Mouse (Mus musculus) urinary bladder, adult 2 months (tissue): Measurements from ENCODE around the gene Efna2. TPM values are rescaled to one million over a fixed set of nuclear protein-coding genes. Genes with fewer than 3 reads are reported as not detected.
"Not testable (repeated sequence)": the region's sequence is repeated elsewhere in the genome, so short reads cannot be mapped to it uniquely, and the experiment has no call there.

Source experiments
- DNase-seq: peaks from one replicate; pipeline ENCODE4 v3.0.0; 2022; ENCODE audit warnings: low spot score
- polyA plus RNA-seq: library from polyadenylated mRNA; depleted of rRNA; stranded (reverse); fragments of >200 nt; gene quantifications from 2 replicates; pipeline ENCODE4 v1.2.3, GENCODE M21; 2012

Gene Efna2
- polyA plus RNA-seq, 1 experiment, result 3.3 TPM

GRCm38 (mm10) chr10:80155277-80155676 lies 24.0 kb upstream of the Efna2 start:
- no peak for DNase-seq

DNA sequence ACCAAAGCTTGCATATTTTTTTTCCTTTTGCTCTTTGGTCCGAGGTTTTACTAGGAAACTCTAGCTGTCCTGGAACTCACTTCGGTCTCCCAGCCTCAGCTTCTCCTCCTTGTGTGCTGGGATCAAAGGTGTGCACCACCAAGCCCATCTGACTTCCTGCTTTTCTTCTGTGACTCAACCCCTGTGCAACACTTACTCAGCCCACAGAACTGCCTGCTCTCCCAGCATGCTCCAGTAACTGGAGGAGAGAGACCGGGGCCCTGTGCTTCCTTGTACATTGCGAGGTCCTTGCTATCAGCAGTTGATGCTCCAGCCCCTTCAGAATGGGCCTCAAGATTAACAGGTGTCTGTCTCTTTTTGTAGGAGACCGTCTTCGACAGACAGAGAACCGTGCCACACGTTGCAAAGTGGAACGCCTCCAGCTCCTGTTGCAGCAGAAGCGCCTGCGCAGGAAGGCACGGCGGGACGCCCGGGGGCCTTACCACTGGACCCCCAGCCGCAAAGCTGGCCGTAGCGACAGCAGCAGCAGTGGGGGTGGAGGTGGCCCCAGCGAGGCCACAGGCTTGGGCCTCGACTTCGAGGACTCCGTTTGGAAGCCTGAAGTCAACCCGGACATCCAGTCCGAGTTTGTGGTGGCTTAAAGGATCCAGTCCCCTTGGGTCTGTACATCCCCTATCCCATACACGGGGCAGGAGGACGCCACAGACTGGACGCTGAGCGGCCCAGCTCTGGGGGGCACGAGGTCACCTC lies 23.1 kb upstream of the Efna2 start:
- no peak for DNase-seq

GRCm38 (mm10) chr10:80156752-80157053 lies 22.6 kb upstream of the Efna2 start:
- no peak for DNase-seq

GRCm38 (mm10) chr10:80157141-80157929 lies 21.9 kb upstream of the Efna2 start:
- no peak for DNase-seq

DNA sequence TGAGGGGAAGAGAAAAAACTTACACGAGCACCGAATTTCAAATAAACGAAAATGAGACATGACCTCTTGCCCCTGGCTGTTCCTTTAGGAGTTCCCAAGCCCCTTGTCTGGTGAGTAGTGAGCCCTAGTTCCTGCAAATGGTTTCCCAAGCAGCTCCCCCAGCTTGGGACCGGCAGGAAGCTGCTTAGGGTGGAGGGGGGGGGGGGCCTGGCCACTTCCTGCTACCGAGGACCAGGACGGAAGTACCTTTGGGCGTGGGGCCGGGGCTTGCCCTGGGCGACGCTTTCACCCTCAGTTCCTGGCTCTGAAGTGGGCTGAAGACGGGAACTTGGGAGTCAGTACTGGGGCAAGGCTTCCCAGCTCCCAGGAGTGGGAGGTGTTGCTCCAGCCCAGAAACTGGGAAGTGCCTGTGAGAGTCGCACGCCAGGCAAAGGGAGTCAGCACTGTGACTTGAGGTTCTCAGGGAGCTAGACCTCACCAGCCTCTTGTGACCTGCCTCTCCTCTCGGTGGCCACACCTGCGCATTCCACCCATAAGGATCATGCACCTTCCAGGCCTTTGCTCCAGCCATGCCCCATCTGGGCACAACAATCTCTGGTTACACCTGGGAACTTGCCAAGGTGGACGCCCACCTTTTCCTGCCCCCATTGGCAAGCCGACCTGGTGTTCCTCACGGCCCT lies 20.8 kb upstream of the Efna2 start:
- no peak for DNase-seq

DNA sequence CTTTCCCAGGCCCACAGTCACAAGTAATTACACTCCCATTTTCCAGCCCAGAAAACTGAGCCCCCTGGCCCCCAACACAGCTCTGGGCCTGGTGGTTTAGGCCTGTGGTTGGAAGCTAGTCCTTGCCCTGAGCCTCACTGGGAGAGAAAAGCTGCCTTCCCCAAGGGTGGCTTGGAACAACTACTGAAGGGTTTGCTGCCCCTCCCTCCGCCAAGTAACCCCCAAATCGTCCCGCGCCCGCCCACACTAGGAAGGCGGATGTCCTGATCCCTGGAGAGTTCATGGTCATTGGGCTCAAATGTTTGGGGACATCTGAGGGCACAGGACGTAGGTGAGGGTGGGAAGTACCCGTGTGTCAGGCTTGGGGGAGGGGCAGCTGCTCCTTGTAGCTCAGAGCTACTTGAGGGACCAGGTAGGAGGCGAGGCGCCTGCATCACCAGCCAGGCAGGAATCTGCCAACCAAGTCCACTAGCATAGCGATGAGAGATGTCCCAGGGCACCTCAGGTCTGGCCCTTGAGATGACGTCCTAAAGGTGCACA lies 20.2 kb upstream of the Efna2 start:
- no peak for DNase-seq

- peak; percentile 94 for DNase-seq
Measured at GRCm38 (mm10) chr10:80159561-80160454, 19.5 kb upstream of the Efna2 start.

- DNase-seq, result peak; percentile 88
Measured at GRCm38 (mm10) chr10:80160455-80161371, 18.6 kb upstream of the Efna2 start.

- DNase-seq, result no peak
Measured at GRCm38 (mm10) chr10:80161522-80162242, 17.6 kb upstream of the Efna2 start.

DNA sequence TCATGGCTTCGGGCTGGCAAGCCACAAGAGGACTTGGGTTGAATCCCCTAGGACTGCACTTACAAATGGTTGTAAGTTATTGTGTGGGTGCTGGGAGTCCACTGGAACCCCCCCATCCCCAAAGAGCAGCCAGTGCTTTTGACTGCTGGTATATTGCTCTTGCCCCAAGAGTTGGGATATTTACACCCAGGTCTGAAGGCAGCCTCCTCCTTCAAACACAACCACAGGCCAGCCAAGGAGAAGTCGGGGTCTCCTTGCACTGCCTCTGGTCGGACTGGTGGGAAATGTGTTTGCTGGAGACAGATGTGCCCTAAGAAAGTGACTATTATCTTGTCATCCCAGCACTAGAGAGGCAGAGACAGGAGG lies 17.1 kb upstream of the Efna2 start:
- DNase-seq, result no peak

DNA sequence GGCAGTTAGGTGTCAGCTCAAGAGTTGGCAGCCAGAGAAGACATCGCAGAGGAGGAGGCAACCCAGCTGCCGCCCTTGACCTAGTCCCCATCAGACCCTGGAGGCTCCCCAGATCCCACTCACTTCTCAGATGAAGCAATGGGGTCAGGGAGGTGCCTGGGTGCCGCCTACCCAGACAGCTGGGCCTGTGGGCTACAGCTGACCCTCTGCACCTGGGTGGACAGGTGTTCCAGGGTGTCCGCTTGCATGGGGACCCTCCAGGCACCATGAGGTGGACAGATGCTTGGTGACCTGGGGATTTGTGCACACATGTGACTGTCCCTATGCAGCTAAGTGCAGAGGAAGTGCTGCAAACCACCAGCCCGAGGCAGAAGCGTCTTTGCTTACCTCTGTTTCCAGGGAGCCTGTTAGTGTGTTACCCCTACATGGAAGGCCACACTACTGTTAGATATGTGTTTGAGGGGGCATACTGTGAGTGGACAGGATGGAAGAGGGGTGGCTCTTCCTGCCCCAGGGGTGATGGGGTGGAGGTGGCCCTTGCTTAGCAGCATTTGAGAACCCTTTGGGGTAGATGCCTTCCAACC lies 16.5 kb upstream of the Efna2 start:
- no peak for DNase-seq

GRCm38 (mm10) chr10:80163721-80164120 lies 15.6 kb upstream of the Efna2 start:
- DNase-seq, result peak; percentile 56

DNA sequence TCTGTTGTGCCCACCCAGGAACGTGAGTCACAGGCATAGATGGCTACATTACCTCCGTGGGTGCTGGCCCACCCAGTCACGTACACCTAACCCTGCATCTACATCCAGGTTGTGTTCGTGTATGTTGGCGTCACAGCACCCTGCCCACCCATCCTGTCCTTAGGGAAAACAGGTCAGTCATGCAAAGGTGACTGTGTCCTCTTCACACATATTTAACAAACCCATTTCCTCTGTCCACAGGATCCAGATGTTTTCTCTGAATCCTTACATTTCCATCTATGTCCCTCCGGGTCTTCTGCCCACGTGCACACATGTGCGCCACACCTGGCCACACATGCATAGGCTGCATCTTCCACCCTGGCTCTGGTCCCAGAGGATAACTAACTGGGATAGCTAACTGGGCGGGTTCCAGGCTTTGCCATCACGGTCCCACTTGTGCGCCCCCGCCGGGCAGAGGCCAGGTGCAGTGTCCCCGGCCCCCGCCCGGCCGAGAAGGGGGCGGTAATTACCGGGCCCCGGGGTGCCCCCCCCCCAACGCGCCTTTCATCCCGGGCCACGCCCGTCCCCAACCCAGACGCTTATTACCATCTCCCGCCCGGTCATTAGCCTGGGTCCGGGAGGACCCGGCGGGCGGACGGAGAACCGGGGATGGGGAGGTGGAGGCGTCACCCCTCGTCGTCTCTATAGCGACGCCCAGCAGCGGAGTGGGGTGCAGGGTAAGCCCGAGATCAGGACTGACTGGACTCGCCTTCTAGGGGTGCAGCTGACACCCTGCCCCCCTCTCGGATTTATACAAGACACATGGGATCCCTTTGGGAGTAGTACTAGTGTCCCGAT lies 14.9 kb upstream of the Efna2 start:
- DNase-seq, result no peak

DNA sequence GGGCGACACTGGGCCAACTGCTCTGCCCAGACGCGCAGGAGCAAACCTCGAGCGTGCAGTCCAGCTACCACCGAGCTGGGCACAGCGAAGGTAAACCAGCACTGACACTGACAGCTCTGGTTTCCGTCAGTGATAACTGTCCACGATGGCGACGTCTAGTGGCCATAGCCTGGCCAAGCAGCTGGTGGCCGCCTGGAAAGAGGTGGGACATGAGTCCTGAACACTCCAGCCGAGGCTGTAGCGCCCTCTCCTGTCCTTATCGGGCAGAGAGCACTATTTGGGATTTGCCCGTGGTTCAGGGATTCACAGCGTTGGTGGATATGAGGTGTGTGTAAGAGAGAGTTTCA lies 14.3 kb upstream of the Efna2 start:
- peak; percentile 87 for DNase-seq

GRCm38 (mm10) chr10:80165392-80166128 lies 13.7 kb upstream of the Efna2 start, which contains the start of gene Cirbp:
Cirbp (plus strand) TSS chr10:80165985.
- no peak for DNase-seq

- not testable (repeated sequence) for DNase-seq
Measured at GRCm38 (mm10) chr10:80166136-80166535, 13.1 kb upstream of the Efna2 start.

GRCm38 (mm10) chr10:80167460-80168037 lies 11.7 kb upstream of the Efna2 start:
- DNase-seq, result peak; percentile 97
